Mouse (Mus musculus) brain, adult 10 weeks (tissue): ENCODE measurements around the gene Gorasp2. TPM values are rescaled to one million over a fixed set of nuclear protein-coding genes. Genes with fewer than 3 reads are reported as not detected.

Experiments used
- polyA plus RNA-seq: library from polyadenylated mRNA; stranded (reverse); fragments of 350-450 nt; fragmentation: Illumina TruSeq; extraction: RNeasy Lipid Tissue Mini Kit (QIAGEN cat#74804); gene quantifications from one replicate; pipeline ENCODE4 v1.2.3, GENCODE M21; 2015; ENCODE audit warnings: low read depth, low replicate concordance

Gorasp2 gene
- polyA plus RNA-seq, result 98.4 TPM

GRCm38 (mm10) chr2:70660887-70661714 lies at the start of gene Gorasp2:
Gene Gorasp2, plus strand, starts transcription at chr2:70661576.

DNA sequence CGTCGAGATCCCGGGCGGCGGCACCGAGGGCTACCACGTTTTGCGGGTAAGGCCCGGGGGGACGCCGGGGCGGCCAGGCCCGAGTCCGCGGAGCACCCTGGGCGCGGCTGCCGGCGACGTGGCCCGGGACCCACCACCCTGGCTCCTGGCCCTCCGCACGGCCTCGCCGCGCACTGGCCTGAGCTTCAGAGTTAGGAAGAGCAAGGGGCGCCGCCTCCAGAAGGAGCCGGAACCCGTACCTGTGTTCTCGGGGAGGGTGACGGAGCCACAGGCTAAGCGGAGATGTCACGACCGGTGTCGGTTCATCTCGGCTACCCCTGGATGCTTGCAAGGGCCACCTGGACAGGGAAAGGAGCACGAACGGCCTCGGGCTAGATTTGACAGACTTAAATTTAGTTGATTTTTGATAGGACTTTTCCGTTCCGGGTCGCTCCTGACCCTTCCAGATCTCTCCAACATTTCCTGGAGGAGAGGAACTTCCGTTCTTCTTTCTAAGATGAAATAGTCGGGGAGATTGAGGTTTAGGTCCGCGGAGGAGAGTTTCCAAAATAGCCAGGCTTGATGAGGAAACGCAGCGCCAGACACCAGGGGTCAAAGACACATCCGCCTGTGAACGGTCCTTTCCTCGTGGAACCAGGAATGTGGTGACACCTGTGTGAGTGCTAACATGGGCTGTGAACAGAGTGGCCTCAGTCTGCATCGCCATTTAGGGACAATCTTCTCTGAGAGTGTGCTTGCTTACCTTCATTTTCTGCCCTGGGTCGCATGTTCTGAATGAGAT lies 529 bp downstream of the Gorasp2 start, which contains the start of gene Gm26558:
Gene Gm26558, minus strand, starts transcription at position 394 of the 781 bp plus-strand sequence.

Other genes starting within 250 kb of the Gorasp2 start
- not detected for gene Sp5, start 186.7 kb upstream of the Gorasp2 start, polyA plus RNA-seq
- 1.7 TPM for gene Erich2, start 152.8 kb upstream of the Gorasp2 start, polyA plus RNA-seq
- 375 TPM for gene Gad1, start 108.5 kb upstream of the Gorasp2 start, polyA plus RNA-seq
- 0.59 TPM for gene Gm26558, start 532 bp downstream of the Gorasp2 start, polyA plus RNA-seq
- 65.8 TPM for gene Tlk1, start 164.2 kb downstream of the Gorasp2 start, polyA plus RNA-seq